Mouse (Mus musculus): ENCODE data around the gene Gm1113. TPM values are rescaled to one million over a fixed set of nuclear protein-coding genes. Genes with fewer than 3 reads are reported as not detected.
A peak's percentile ranks its signal among the peaks of the same experiment; 100 is the strongest.

The Gm1113 gene
- polyA plus RNA-seq, 1 experiment from 2014 or later = not detected

DNA sequence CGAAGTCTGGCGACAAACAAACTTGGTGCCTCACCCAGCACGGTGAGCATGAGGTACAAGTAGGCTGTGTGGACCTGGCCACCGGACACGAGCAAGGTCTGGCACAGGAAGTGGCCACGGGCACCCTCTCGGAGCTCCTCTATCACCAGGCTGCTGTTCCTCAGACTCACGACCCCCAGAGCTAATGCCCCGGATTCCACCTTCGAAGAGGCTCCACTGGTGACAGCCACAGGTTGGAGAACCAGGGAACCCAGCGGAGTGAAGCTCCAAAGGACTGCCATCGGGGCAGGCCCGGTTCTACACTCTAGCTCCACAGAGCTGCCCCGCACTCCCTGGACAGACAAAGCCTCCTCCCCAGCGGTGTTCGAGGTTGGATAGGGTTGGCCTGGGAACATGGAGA is 1.4 kb downstream of the Gm1113 start:
- H3K4me3 ChIP-seq (ENCODE audit: low read depth, low read length) = no peak overlapping the region
- H3K4me1 ChIP-seq (ENCODE audit: control insufficient read depth, insufficient read depth, low read length) = no peaks in the 10 kb centered on the region
- H3K9me3 ChIP-seq (replicated peaks; ENCODE audit: control insufficient read depth, low read length) = no peaks in the 10 kb centered on the region
- no peak overlapping the region for H3K9ac ChIP-seq (ENCODE audit: low read length)
- ATAC-seq = no peak
- DNase-seq (ENCODE audit: low spot score) = no peak
- H3K36me3 ChIP-seq (ENCODE audit: control insufficient read depth, insufficient read depth, low read length) = no peaks in the 10 kb centered on the region
- H3K27me3 ChIP-seq (replicated peaks; ENCODE audit: control insufficient read depth, insufficient read depth, low read length) = no peaks in the 10 kb centered on the region
- WGBS = 95% methylated on average over 16 of the region's 16 CpGs
- H3K4me2 ChIP-seq (ENCODE audit: low read length) = no peak overlapping the region
- no peak overlapping the region for H3K27ac ChIP-seq (ENCODE audit: low read depth, low read length)

GRCm38 (mm10) chr9:35516182-35516581 is 1.9 kb downstream of the Gm1113 start:
- Histone ChIP-seq H3K4me2 (ENCODE audit: low read length) (no peak overlapping the region), H3K9me3 (replicated peaks; ENCODE audit: control insufficient read depth, low read length) (no peaks in the 10 kb centered on the region), H3K4me1 (ENCODE audit: control insufficient read depth, insufficient read depth, low read length) (no peaks in the 10 kb centered on the region), H3K36me3 (ENCODE audit: control insufficient read depth, insufficient read depth, low read length) (no peaks in the 10 kb centered on the region), H3K27me3 (replicated peaks; ENCODE audit: control insufficient read depth, insufficient read depth, low read length) (no peaks in the 10 kb centered on the region), H3K27ac (ENCODE audit: low read depth, low read length) (no peak overlapping the region), H3K9ac (ENCODE audit: low read length) (no peak overlapping the region), H3K4me3 (ENCODE audit: low read depth, low read length) (no peak overlapping the region)
- DNase-seq (ENCODE audit: low spot score) = no peak
- no peak for ATAC-seq
- 87% methylated on average over 5 of the region's 5 CpGs for WGBS

DNA sequence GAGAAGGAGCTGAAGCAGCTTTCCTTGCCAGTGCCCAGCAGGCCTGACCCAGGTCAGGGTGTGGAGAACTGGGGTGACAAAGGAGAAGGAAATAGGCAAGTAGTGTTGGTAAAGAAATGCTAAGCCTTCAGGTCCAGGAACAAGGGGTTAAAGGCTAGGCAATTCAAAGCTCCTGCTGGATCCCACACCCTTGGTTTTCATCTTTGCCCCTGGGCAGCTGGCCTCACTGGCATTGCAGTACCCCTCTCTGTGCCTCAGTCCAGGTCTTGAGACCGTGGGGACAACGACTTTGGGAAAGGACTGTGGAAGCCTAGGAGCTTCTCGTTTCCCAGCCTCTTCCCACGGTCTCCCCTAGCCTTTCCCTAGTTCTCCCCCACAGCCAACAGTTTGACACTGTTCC is 4.2 kb downstream of the Gm1113 start:
- Histone ChIP-seq H3K4me3 (ENCODE audit: low read depth, low read length) (no peak overlapping the region), H3K9me3 (replicated peaks; ENCODE audit: control insufficient read depth, low read length) (no peaks in the 10 kb centered on the region), H3K4me1 (ENCODE audit: control insufficient read depth, insufficient read depth, low read length) (no peaks in the 10 kb centered on the region), H3K9ac (ENCODE audit: low read length) (no peak overlapping the region), H3K27me3 (replicated peaks; ENCODE audit: control insufficient read depth, insufficient read depth, low read length) (no peaks in the 10 kb centered on the region), H3K36me3 (ENCODE audit: control insufficient read depth, insufficient read depth, low read length) (no peaks in the 10 kb centered on the region), H3K27ac (ENCODE audit: low read depth, low read length) (no peak overlapping the region), H3K4me2 (ENCODE audit: low read length) (no peak overlapping the region)
- ATAC-seq (no peak), DNase-seq (ENCODE audit: low spot score) (no peak)
- WGBS = 82% methylated on average over 4 of the region's 4 CpGs

- peaks cover 27% of the 10 kb centered on the region for H3K36me3 ChIP-seq (ENCODE audit: control insufficient read depth, insufficient read depth, low read length)
- H3K9me3 ChIP-seq (replicated peaks; ENCODE audit: control insufficient read depth, low read length) = no peaks in the 10 kb centered on the region
- no peak overlapping the region for H3K4me3 ChIP-seq (ENCODE audit: low read depth, low read length)
- ATAC-seq (peak; percentile 89), DNase-seq (ENCODE audit: low spot score) (peak; percentile 79)
- H3K27me3 ChIP-seq (replicated peaks; ENCODE audit: control insufficient read depth, insufficient read depth, low read length) = no peaks in the 10 kb centered on the region
- H3K27ac ChIP-seq (ENCODE audit: low read depth, low read length) = peak overlapping the region; percentile 35
- no peak overlapping the region for H3K9ac ChIP-seq (ENCODE audit: low read length)
- WGBS = 27% methylated on average over 8 of the region's 8 CpGs
- 0 out of 2 replicates have a peak, but pooled peaks cover 3% of the 10 kb centered on the region for H3K4me1 ChIP-seq (ENCODE audit: control insufficient read depth, insufficient read depth, low read length)
- no peak overlapping the region for H3K4me2 ChIP-seq (ENCODE audit: low read length)
Measured at GRCm38 (mm10) chr9:35508234-35508633, 9.8 kb downstream of the Gm1113 start.

DNA sequence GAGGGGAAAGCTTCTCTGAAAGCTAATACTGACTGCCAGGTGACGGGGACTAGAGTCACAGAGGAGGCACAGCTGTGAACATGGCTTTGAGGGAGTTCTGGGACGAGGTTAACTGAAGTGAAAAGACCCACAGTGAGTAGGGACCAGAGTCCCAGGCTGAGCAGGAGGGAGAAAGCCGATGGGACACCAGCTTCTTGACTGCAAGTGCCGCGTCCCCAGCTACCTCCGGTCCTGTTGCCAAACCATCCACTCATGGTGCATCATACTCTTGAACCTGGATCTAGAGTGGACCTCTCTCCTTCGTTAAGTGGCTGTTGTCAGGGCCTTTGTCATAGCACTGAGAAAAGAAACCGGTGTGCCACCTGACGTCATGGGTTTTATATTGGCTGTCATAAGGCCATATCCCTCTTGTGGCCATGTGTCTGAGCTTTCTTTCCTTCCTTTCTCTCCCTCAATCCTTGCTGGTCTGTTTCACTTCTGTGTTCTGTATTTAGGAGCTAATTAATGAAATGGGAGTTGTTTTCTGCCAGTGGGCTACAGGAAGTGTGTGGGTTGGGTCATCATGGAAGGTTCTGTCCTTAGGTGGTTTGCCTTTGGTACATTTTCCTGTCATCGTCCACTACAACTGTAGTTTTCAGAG is 15.6 kb downstream of the Gm1113 start:
- Histone ChIP-seq H3K27ac (ENCODE audit: low read depth, low read length) (no peak overlapping the region), H3K9me3 (replicated peaks; ENCODE audit: control insufficient read depth, low read length) (no peaks in the 10 kb centered on the region), H3K4me2 (ENCODE audit: low read length) (no peak overlapping the region), H3K27me3 (replicated peaks; ENCODE audit: control insufficient read depth, insufficient read depth, low read length) (no peaks in the 10 kb centered on the region), H3K4me3 (ENCODE audit: low read depth, low read length) (no peak overlapping the region), H3K36me3 (ENCODE audit: control insufficient read depth, insufficient read depth, low read length) (peaks cover 69% of the 10 kb centered on the region), H3K9ac (ENCODE audit: low read length) (no peak overlapping the region), H3K4me1 (ENCODE audit: control insufficient read depth, insufficient read depth, low read length) (no peaks in the 10 kb centered on the region)
- 84% methylated on average over 10 of the region's 10 CpGs for WGBS
- DNase-seq (ENCODE audit: low spot score) (no peak), ATAC-seq (no peak)

GRCm38 (mm10) chr9:35499946-35500345 is 18.1 kb downstream of the Gm1113 start:
- WGBS = 55% methylated on average over 6 of the region's 6 CpGs
- Histone ChIP-seq H3K9me3 (replicated peaks; ENCODE audit: control insufficient read depth, low read length) (no peaks in the 10 kb centered on the region), H3K36me3 (ENCODE audit: control insufficient read depth, insufficient read depth, low read length) (peaks cover 67% of the 10 kb centered on the region)

DNA sequence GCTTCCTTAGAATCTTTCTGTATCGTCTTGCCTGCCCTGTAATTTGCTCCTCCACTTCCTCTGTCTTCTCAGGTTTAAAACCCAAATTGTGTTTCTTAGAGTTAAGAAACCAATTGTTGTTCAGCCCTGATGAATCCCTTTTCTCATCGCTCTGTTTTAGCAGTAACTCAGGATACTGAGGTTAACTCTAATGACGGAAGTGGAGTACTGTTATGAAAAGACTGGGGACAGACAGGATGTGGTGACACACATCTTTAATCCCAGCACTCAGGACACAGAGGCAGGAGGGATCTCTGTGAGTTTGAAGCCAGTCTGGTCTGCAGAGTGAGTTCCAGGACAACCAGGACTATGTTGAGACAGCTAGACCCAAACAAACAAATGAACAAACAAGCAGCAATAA is 22.6 kb downstream of the Gm1113 start:
- no peak overlapping the region for H3K9ac ChIP-seq (ENCODE audit: low read length)
- H3K27me3 ChIP-seq (replicated peaks; ENCODE audit: control insufficient read depth, insufficient read depth, low read length) = no peaks in the 10 kb centered on the region
- DNase-seq (ENCODE audit: low spot score) (no peak), ATAC-seq (no peak)
- peaks cover 2% of the 10 kb centered on the region; the same call in 1 of the 2 replicates for H3K4me1 ChIP-seq (ENCODE audit: control insufficient read depth, insufficient read depth, low read length)
- no peak overlapping the region for H3K4me3 ChIP-seq (ENCODE audit: low read depth, low read length)
- H3K36me3 ChIP-seq (ENCODE audit: control insufficient read depth, insufficient read depth, low read length) = peaks cover 51% of the 10 kb centered on the region
- no peak overlapping the region for H3K27ac ChIP-seq (ENCODE audit: low read depth, low read length)
- no peak overlapping the region for H3K4me2 ChIP-seq (ENCODE audit: low read length)
- H3K9me3 ChIP-seq (replicated peaks; ENCODE audit: control insufficient read depth, low read length) = no peaks in the 10 kb centered on the region
- 70% methylated on average over 3 of the region's 3 CpGs for WGBS

More at GRCm38 (mm10) chr9:35499946-35500345, 18.1 kb downstream of the Gm1113 start:
- H3K27ac ChIP-seq (ENCODE audit: low read depth, low read length) = no peak overlapping the region
- no peak overlapping the region for H3K4me2 ChIP-seq (ENCODE audit: low read length)
- no peak overlapping the region for H3K4me3 ChIP-seq (ENCODE audit: low read depth, low read length)
- H3K9ac ChIP-seq (ENCODE audit: low read length) = no peak overlapping the region
- H3K4me1 ChIP-seq (ENCODE audit: control insufficient read depth, insufficient read depth, low read length) = no peaks in the 10 kb centered on the region
- no peaks in the 10 kb centered on the region for H3K27me3 ChIP-seq (replicated peaks; ENCODE audit: control insufficient read depth, insufficient read depth, low read length)
- ATAC-seq (no peak), DNase-seq (ENCODE audit: low spot score) (no peak)

GRCm38 (mm10) chr9:35494937-35495336 is 23.1 kb downstream of the Gm1113 start:
- WGBS = 61% methylated on average over 4 of the region's 4 CpGs
- H3K27me3 ChIP-seq (replicated peaks; ENCODE audit: control insufficient read depth, insufficient read depth, low read length) = no peaks in the 10 kb centered on the region
- H3K9ac ChIP-seq (ENCODE audit: low read length) = no peak overlapping the region
- DNase-seq (ENCODE audit: low spot score) = no peak
- no peak for ATAC-seq
- H3K27ac ChIP-seq (ENCODE audit: low read depth, low read length) = no peak overlapping the region
- H3K9me3 ChIP-seq (replicated peaks; ENCODE audit: control insufficient read depth, low read length) = no peaks in the 10 kb centered on the region
- peaks cover 2% of the 10 kb centered on the region; the same call in 1 of the 2 replicates for H3K4me1 ChIP-seq (ENCODE audit: control insufficient read depth, insufficient read depth, low read length)
- no peak overlapping the region for H3K4me3 ChIP-seq (ENCODE audit: low read depth, low read length)
- H3K4me2 ChIP-seq (ENCODE audit: low read length) = no peak overlapping the region
- H3K36me3 ChIP-seq (ENCODE audit: control insufficient read depth, insufficient read depth, low read length) = peaks cover 49% of the 10 kb centered on the region

- H3K9ac ChIP-seq (ENCODE audit: low read length) = no peak overlapping the region
- H3K4me2 ChIP-seq (ENCODE audit: low read length) = no peak overlapping the region
- DNase-seq (ENCODE audit: low spot score) (no peak), ATAC-seq (no peak)
- no peak overlapping the region for H3K4me3 ChIP-seq (ENCODE audit: low read depth, low read length)
- peaks cover 57% of the 10 kb centered on the region for H3K36me3 ChIP-seq (ENCODE audit: control insufficient read depth, insufficient read depth, low read length)
- 46% methylated on average over 4 of the region's 4 CpGs for WGBS
- peaks cover 2% of the 10 kb centered on the region; the same call in 1 of the 2 replicates for H3K4me1 ChIP-seq (ENCODE audit: control insufficient read depth, insufficient read depth, low read length)
- no peaks in the 10 kb centered on the region for H3K27me3 ChIP-seq (replicated peaks; ENCODE audit: control insufficient read depth, insufficient read depth, low read length)
- H3K9me3 ChIP-seq (replicated peaks; ENCODE audit: control insufficient read depth, low read length) = no peaks in the 10 kb centered on the region
- H3K27ac ChIP-seq (ENCODE audit: low read depth, low read length) = no peak overlapping the region
Measured at GRCm38 (mm10) chr9:35493733-35494092, 24.4 kb downstream of the Gm1113 start.
